Mouse (Mus musculus): ENCODE data around the gene Rps8. TPM values are rescaled to one million over a fixed set of nuclear protein-coding genes. Genes with fewer than 3 reads are reported as not detected.

Rps8 gene
- polyA plus RNA-seq, 1 experiment = 499 TPM

DNA sequence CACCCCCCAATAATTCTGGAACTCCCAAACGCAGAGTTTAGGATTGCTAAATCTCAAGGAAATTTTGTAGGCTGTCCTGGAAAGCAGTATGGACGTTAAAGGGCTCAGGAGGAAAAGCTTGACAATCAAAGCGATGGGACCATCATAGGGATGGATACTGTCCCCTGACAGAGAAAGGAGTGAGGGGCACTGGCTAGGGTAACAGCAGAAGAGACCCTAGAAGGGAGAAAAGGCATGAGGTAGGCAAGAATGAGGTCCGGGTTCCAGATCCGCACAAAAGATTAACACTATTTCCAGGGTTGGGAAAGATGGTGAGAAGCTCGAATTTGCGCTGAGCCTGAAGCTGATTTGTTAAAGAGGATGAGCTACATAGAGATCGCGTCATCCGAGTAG is 36.0 kb downstream of the Rps8 start:
- H3K4me3 ChIP-seq (ENCODE audit: insufficient read depth, low read length) = peak overlapping the region; percentile 30
- H3K4me1 ChIP-seq (ENCODE audit: control insufficient read depth, insufficient read depth, low read length) = 0 out of 2 replicates have a peak, but pooled peaks cover 3% of the 10 kb centered on the region
- peak overlapping the region; percentile 18 for H3K27ac ChIP-seq (ENCODE audit: insufficient read depth, low read length)
- TF ChIP-seq POLR2A (IDR thresholded peaks at IDR 0.05; ENCODE audit: extremely low read depth, insufficient read depth, low read length) = no peak
- no peak for TF ChIP-seq CTCF (IDR thresholded peaks at IDR 0.05; ENCODE audit: extremely low read depth, insufficient read depth, low read length)

GRCm38 (mm10) chr4:117119636-117120035 is 36.4 kb downstream of the Rps8 start:
- Histone ChIP-seq H3K4me3 (ENCODE audit: insufficient read depth, low read length) (peak overlapping the region; percentile 30; the same call in 1 of the 2 replicates), H3K27ac (ENCODE audit: insufficient read depth, low read length) (peak overlapping the region; percentile 18; the same call in 1 of the 2 replicates), H3K4me1 (ENCODE audit: control insufficient read depth, insufficient read depth, low read length) (no peaks in the 10 kb centered on the region)
- TF ChIP-seq POLR2A (IDR thresholded peaks at IDR 0.05; ENCODE audit: extremely low read depth, insufficient read depth, low read length) (no peak), CTCF (IDR thresholded peaks at IDR 0.05; ENCODE audit: extremely low read depth, insufficient read depth, low read length) (no peak)

DNA sequence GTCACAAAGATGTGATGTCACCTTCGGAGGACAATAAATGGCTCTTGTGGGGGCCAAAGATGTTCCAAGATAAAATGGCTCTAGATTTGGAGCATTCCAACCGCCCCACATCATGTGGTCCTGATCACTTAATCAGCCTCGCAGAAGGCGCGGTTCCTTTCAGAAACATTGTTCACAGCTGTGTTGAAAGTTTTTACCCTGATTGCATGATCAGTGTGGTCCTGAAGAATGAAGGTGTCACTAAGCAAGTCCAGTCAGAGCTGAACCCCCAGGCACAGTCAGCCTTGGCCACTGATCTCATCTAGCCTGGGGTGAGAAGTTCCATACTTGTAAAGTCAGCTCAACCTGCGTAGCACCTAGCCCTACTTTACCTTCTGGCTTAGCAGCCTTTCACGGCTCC is 38.1 kb downstream of the Rps8 start:
- no peak overlapping the region for H3K27ac ChIP-seq (ENCODE audit: insufficient read depth, low read length)
- TF ChIP-seq POLR2A (IDR thresholded peaks at IDR 0.05; ENCODE audit: extremely low read depth, insufficient read depth, low read length) (no peak), CTCF (IDR thresholded peaks at IDR 0.05; ENCODE audit: extremely low read depth, insufficient read depth, low read length) (no peak)
- H3K4me3 ChIP-seq (ENCODE audit: insufficient read depth, low read length) = no peak overlapping the region
- H3K4me1 ChIP-seq (ENCODE audit: control insufficient read depth, insufficient read depth, low read length) = no peaks in the 10 kb centered on the region

GRCm38 (mm10) chr4:117115592-117115991 is 40.5 kb downstream of the Rps8 start:
- TF ChIP-seq POLR2A (IDR thresholded peaks at IDR 0.05; ENCODE audit: extremely low read depth, insufficient read depth, low read length) (no peak), CTCF (IDR thresholded peaks at IDR 0.05; ENCODE audit: extremely low read depth, insufficient read depth, low read length) (no peak)
- H3K4me3 ChIP-seq (ENCODE audit: insufficient read depth, low read length) = no peak overlapping the region

DNA sequence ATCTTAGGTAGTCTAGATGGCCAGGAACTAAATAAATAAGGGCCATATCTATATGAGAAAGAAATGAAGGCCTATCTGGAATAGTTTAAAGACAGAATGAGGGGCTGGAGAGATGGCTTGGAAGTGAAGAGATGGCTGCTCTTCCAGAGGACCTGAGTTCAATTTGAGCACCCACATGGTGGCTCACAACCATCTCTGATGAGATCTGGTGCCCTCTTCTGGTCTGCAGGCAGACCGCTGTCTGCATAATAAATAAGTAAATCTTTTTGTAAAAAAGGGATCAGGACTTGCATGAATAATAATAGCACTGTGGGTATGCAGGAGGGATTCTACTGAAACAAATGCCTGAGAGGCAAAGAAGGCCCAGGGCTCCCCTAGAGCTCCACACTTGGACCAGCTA is 42.8 kb downstream of the Rps8 start:
- H3K4me1 ChIP-seq (ENCODE audit: control insufficient read depth, insufficient read depth, low read length) = no peaks in the 10 kb centered on the region
- no peak overlapping the region for H3K27ac ChIP-seq (ENCODE audit: insufficient read depth, low read length)
- no peak for TF ChIP-seq POLR2A (IDR thresholded peaks at IDR 0.05; ENCODE audit: extremely low read depth, insufficient read depth, low read length)
- TF ChIP-seq CTCF (IDR thresholded peaks at IDR 0.05; ENCODE audit: extremely low read depth, insufficient read depth, low read length) = no peak
- no peak overlapping the region for H3K4me3 ChIP-seq (ENCODE audit: insufficient read depth, low read length)

More at GRCm38 (mm10) chr4:117115592-117115991, 40.5 kb downstream of the Rps8 start:
- Histone ChIP-seq H3K27ac (ENCODE audit: insufficient read depth, low read length) (no peak overlapping the region), H3K4me1 (ENCODE audit: control insufficient read depth, insufficient read depth, low read length) (no peaks in the 10 kb centered on the region)

- Histone ChIP-seq H3K4me1 (ENCODE audit: control insufficient read depth, insufficient read depth, low read length) (no peaks in the 10 kb centered on the region), H3K27ac (ENCODE audit: insufficient read depth, low read length) (no peak overlapping the region), H3K4me3 (ENCODE audit: insufficient read depth, low read length) (no peak overlapping the region)
- no peak for TF ChIP-seq CTCF (IDR thresholded peaks at IDR 0.05; ENCODE audit: extremely low read depth, insufficient read depth, low read length)
- TF ChIP-seq POLR2A (IDR thresholded peaks at IDR 0.05; ENCODE audit: extremely low read depth, insufficient read depth, low read length) = no peak
Measured at GRCm38 (mm10) chr4:117110985-117111384, 45.1 kb downstream of the Rps8 start.

DNA sequence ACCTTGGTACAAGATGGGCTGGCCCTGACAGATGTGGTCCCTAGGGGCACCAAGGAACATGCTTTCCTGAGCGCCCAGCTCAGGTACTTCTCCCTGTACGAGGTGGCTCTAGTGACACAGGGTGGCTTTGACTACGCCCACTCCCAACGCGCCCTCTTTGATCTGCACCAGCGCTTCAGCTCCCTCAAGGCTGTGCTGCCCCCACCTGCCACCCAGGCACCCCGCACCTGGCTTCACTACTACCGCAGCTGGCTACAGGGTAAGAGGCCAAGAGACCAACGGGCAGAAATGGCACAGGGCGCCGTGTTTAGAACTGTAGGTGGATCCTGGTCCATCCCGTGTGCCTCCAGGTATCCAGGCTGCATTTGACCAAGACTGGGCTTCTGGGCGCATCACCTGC is 45.8 kb downstream of the Rps8 start:
- no peaks in the 10 kb centered on the region for H3K4me1 ChIP-seq (ENCODE audit: control insufficient read depth, insufficient read depth, low read length)
- no peak overlapping the region for H3K4me3 ChIP-seq (ENCODE audit: insufficient read depth, low read length)
- TF ChIP-seq CTCF (IDR thresholded peaks at IDR 0.05; ENCODE audit: extremely low read depth, insufficient read depth, low read length) = no peak
- TF ChIP-seq POLR2A (IDR thresholded peaks at IDR 0.05; ENCODE audit: extremely low read depth, insufficient read depth, low read length) = no peak
- no peak overlapping the region for H3K27ac ChIP-seq (ENCODE audit: insufficient read depth, low read length)

- no peaks in the 10 kb centered on the region for H3K4me1 ChIP-seq (ENCODE audit: control insufficient read depth, insufficient read depth, low read length)
- H3K27ac ChIP-seq (ENCODE audit: insufficient read depth, low read length) = no peak overlapping the region
- no peak overlapping the region for H3K4me3 ChIP-seq (ENCODE audit: insufficient read depth, low read length)
- no peak for TF ChIP-seq CTCF (IDR thresholded peaks at IDR 0.05; ENCODE audit: extremely low read depth, insufficient read depth, low read length)
- TF ChIP-seq POLR2A (IDR thresholded peaks at IDR 0.05; ENCODE audit: extremely low read depth, insufficient read depth, low read length) = no peak
Measured at GRCm38 (mm10) chr4:117109330-117109729, 46.7 kb downstream of the Rps8 start.

GRCm38 (mm10) chr4:117108524-117108849 is 47.6 kb downstream of the Rps8 start:
- TF ChIP-seq CTCF (IDR thresholded peaks at IDR 0.05; ENCODE audit: extremely low read depth, insufficient read depth, low read length) = no peak
- no peak for TF ChIP-seq POLR2A (IDR thresholded peaks at IDR 0.05; ENCODE audit: extremely low read depth, insufficient read depth, low read length)
- H3K4me1 ChIP-seq (ENCODE audit: control insufficient read depth, insufficient read depth, low read length) = no peaks in the 10 kb centered on the region
- H3K27ac ChIP-seq (ENCODE audit: insufficient read depth, low read length) = no peak overlapping the region
- no peak overlapping the region for H3K4me3 ChIP-seq (ENCODE audit: insufficient read depth, low read length)

DNA sequence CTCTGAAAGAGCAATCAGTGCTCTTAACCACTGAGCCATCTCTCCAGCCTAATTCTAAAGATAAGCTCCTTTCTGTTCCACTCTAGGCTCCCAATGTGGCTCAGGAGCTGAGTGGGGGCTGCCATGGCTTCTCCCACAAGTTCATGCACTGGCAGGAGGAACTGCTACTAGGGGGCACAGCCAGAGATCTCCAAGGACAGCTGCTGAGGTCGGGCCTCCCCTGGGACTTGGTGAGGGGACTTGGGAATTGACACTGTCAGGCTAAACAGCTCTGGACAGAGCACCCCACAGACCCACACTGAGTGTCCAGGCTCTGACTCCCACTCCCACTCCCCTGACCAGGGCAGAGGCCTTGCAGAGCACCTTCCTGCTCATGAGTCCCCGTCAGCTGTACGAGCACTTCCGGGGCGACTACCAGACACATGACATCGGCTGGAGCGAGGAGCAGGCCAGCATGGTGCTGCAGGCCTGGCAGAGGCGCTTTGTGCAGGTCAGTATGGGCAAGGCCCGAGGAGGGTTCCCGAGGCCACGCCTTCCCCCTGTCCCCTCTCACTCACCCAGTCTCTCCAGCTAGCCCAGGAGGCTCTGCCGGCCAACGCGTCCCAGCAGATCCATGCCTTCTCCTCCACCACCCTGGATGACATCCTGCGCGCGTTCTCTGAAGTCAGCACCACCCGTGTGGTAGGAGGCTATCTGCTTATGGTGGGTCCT is 48.1 kb downstream of the Rps8 start:
- no peak overlapping the region for H3K27ac ChIP-seq (ENCODE audit: insufficient read depth, low read length)
- TF ChIP-seq POLR2A (IDR thresholded peaks at IDR 0.05; ENCODE audit: extremely low read depth, insufficient read depth, low read length) = no peak
- TF ChIP-seq CTCF (IDR thresholded peaks at IDR 0.05; ENCODE audit: extremely low read depth, insufficient read depth, low read length) = no peak
- H3K4me3 ChIP-seq (ENCODE audit: insufficient read depth, low read length) = no peak overlapping the region
- H3K4me1 ChIP-seq (ENCODE audit: control insufficient read depth, insufficient read depth, low read length) = no peaks in the 10 kb centered on the region

Measured in cortical plate, adult 2 months (tissue).